8 mouse cellular contexts compared by ENCODE assay signal in genomic region chr3:89177242-89178106, GRCm38 (mm10). TPM values are rescaled to one million over a fixed set of nuclear protein-coding genes. Genes with fewer than 3 reads are reported as not detected.
DNase-seq lines count a peak whose midpoint lies in the region; ATAC-seq and TF ChIP-seq lines count a peak whose summit lies in the region.

Gene Scamp3 (plus strand): TSS chr3:89177473.

- peak; percentile 99 for ATAC-seq in forebrain, postnatal 0 days
- ATAC-seq in lung, embryonic 15.5 days (ENCODE audit: borderline replicate concordance, extremely low read depth, low FRiP score, low TSS enrichment), result peak; percentile 93

- H3K4me1 ChIP-seq in MEL (ENCODE audit: control insufficient read depth in 1 of 2, insufficient read depth in 2 of 2, low read length in 2 of 2), result peaks cover 7 to 31% of the 10 kb centered on the region in 2 experiments; a peak in 3 of 4 replicates
- H3K4me1 ChIP-seq in cerebellum, adult 2 months (ENCODE audit: control insufficient read depth, insufficient read depth, low read length), result peaks cover 11% of the 10 kb centered on the region; the same call in 1 of the 2 replicates
- peaks cover 8% of the 10 kb centered on the region for H3K4me1 ChIP-seq in forebrain, postnatal 0 days (ENCODE audit: insufficient read depth)
- H3K4me1 ChIP-seq in lung, embryonic 15.5 days, result peaks cover 19% of the 10 kb centered on the region

- H3K27me3 ChIP-seq in MEL (ENCODE audit: control insufficient read depth in 1 of 2, insufficient read depth in 2 of 2, low read length in 2 of 2), result no peaks in the 10 kb centered on the region
- no peaks in the 10 kb centered on the region for H3K27me3 ChIP-seq in cerebellum, adult 2 months (ENCODE audit: control insufficient read depth, insufficient read depth, low read length)
- no peaks in the 10 kb centered on the region for H3K27me3 ChIP-seq in forebrain, postnatal 0 days (ENCODE audit: insufficient read depth, low read length)
- H3K27me3 ChIP-seq in lung, embryonic 15.5 days, result no peaks in the 10 kb centered on the region

- no peaks in the 10 kb centered on the region for H3K9me3 ChIP-seq in MEL (replicated peaks; ENCODE audit: insufficient read depth, low read length)
- no peaks in the 10 kb centered on the region for H3K9me3 ChIP-seq in forebrain, postnatal 0 days (ENCODE audit: low read length)
- H3K9me3 ChIP-seq in lung, embryonic 15.5 days, result no peaks in the 10 kb centered on the region

- peak within 1 kb of the TSS; percentile 71 for H3K27ac ChIP-seq in MEL (ENCODE audit: control insufficient read depth, low read depth, low read length)
- peak within 1 kb of the TSS; percentile 47 for H3K27ac ChIP-seq in cerebellum, adult 2 months (ENCODE audit: insufficient read depth, low read length)
- peak within 1 kb of the TSS; percentile 64 for H3K27ac ChIP-seq in forebrain, postnatal 0 days (ENCODE audit: low read depth, low read length)
- peak within 1 kb of the TSS; percentile 68 for H3K27ac ChIP-seq in lung, embryonic 15.5 days

- H3K36me3 ChIP-seq in MEL (ENCODE audit: control insufficient read depth in 1 of 2, insufficient read depth in 2 of 2, low read length in 2 of 2), result peaks cover 26 to 33% of the 10 kb centered on the region in 2 experiments
- H3K36me3 ChIP-seq in forebrain, postnatal 0 days (ENCODE audit: insufficient read depth), result peaks cover 70% of the 10 kb centered on the region
- H3K36me3 ChIP-seq in lung, embryonic 15.5 days, result peaks cover 72% of the 10 kb centered on the region

- peak in 1 of 2 experiments; percentile 18; a peak in 1 of 4 replicates for TF ChIP-seq EP300 in MEL (IDR thresholded peaks at IDR 0.05; ENCODE audit: low read depth in 1 of 2, low read length in 2 of 2)

- peak within 1 kb of the TSS; percentile 58 to 91 for H3K4me3 ChIP-seq in MEL (ENCODE audit: control insufficient read depth in 1 of 2, insufficient read depth in 1 of 2, low read depth in 2 of 2, low read length in 2 of 2)
- peak within 1 kb of the TSS; percentile 90 for H3K4me3 ChIP-seq in cerebellum, adult 2 months (replicated peaks; ENCODE audit: insufficient read depth, low read depth, low read length)
- peak within 1 kb of the TSS; percentile 72 for H3K4me3 ChIP-seq in forebrain, postnatal 0 days (ENCODE audit: low read depth, low read length)
- peak within 1 kb of the TSS; percentile 85 for H3K4me3 ChIP-seq in lung, embryonic 15.5 days

- H3K4me2 ChIP-seq in forebrain, postnatal 0 days (ENCODE audit: low read depth), result peak within 1 kb of the TSS; percentile 78
- H3K4me2 ChIP-seq in lung, embryonic 15.5 days, result peak within 1 kb of the TSS; percentile 88

- peak; percentile 99 for DNase-seq in MEL (ENCODE audit: low read depth, low spot score)
- peak; percentile 85 to 95 for DNase-seq in cerebellum, adult 2 months
- peak; percentile 97 for DNase-seq in forebrain, postnatal 0 days
- peak; percentile 86 for DNase-seq in heart, postnatal 4 days
- peak; percentile 90 for DNase-seq in layer of hippocampus, adult 8-10 months (ENCODE audit: low spot score in 2 of 2)
- DNase-seq in ovary, adult 18-20 months (ENCODE audit: low spot score), result peak; percentile 85
- DNase-seq in thymus, postnatal 0 days (ENCODE audit: low spot score), result peak; percentile 96

- no peak for TF ChIP-seq RAD21 in MEL (IDR thresholded peaks at IDR 0.05; ENCODE audit: low read depth, low read length)

- TF ChIP-seq POLR2A in MEL (IDR thresholded peaks at IDR 0.05; ENCODE audit: control insufficient read depth in 1 of 2, insufficient read depth in 1 of 2, low read depth in 1 of 2, low read length in 2 of 2, poor library complexity in 1 of 2), result peak; percentile 87 to 91
- TF ChIP-seq POLR2A in cerebellum, adult 2 months (IDR thresholded peaks at IDR 0.05; ENCODE audit: borderline replicate concordance, insufficient read depth, low read length), result peak; percentile 87

- peaks cover 23% of the 10 kb centered on the region for H3K79me2 ChIP-seq in MEL (ENCODE audit: control insufficient read depth, insufficient read depth, low read length, poor library complexity)

- TF ChIP-seq CTCF in MEL (IDR thresholded peaks at IDR 0.05 in 2 of 3, conservative IDR thresholded peaks at IDR 0.05 in 1 of 3; ENCODE audit: control insufficient read depth in 1 of 3, insufficient read depth in 1 of 3, low read depth in 2 of 3, low read length in 3 of 3, poor library complexity in 1 of 3, severe bottlenecking in 1 of 3), result 0 out of 6 replicates have a peak, but pooled peaks of 1 of the 3 experiments have one; percentile 5
- no peak; the same call in 1 of the 2 replicates for TF ChIP-seq CTCF in cerebellum, adult 2 months (IDR thresholded peaks at IDR 0.05; ENCODE audit: borderline replicate concordance, insufficient read depth, low read depth, low read length)
- no peak for TF ChIP-seq CTCF in forebrain, postnatal 0 days (IDR thresholded peaks at IDR 0.05; ENCODE audit: low read depth)

- under 1% methylated on average over 43 of the region's 43 CpGs for WGBS in cerebellum, adult 2 months
- under 1% methylated on average over 43 of the region's 43 CpGs for WGBS in forebrain, postnatal 0 days
- WGBS in lung, embryonic 15.5 days, result under 1% methylated on average over 43 of the region's 43 CpGs

- peak within 1 kb of the TSS; percentile 85 for H3K9ac ChIP-seq in MEL (ENCODE audit: control insufficient read depth, low read depth, low read length, poor library complexity, severe bottlenecking)
- H3K9ac ChIP-seq in forebrain, postnatal 0 days, result peak within 1 kb of the TSS; percentile 70
- H3K9ac ChIP-seq in lung, embryonic 15.5 days, result peak within 1 kb of the TSS; percentile 85

TF ChIP-seq in MEL, 35 proteins besides CTCF, POLR2A, EP300 and RAD21 (continues in another document):
- TF ChIP-seq GATA1 (IDR thresholded peaks at IDR 0.05; ENCODE audit: low read depth, low read length) (no peak; the same call in 1 of the 2 replicates), TAL1 (IDR thresholded peaks at IDR 0.05; ENCODE audit: low read length) (no peak), ZMIZ1 (IDR thresholded peaks at IDR 0.05; ENCODE audit: low read depth, low read length) (peak; percentile 93), MAZ (IDR thresholded peaks at IDR 0.05; ENCODE audit: low read depth, low read length) (peak; percentile 97), MYC (IDR thresholded peaks at IDR 0.05; ENCODE audit: low read depth, low read length) (peak; percentile 96), RCOR1 (IDR thresholded peaks at IDR 0.05; ENCODE audit: low read depth, low read length) (no peak), HCFC1 (IDR thresholded peaks at IDR 0.05; ENCODE audit: low read depth, low read length) (peak; percentile 99), E2F4 (IDR thresholded peaks at IDR 0.05; ENCODE audit: borderline replicate concordance, low read depth, low read length) (peak; percentile 88), SIN3A (IDR thresholded peaks at IDR 0.05; ENCODE audit: low read length) (peak; percentile 93), MEF2A (IDR thresholded peaks at IDR 0.05; ENCODE audit: extremely low read depth, insufficient replicate concordance, low read depth, low read length, poor library complexity, severe bottlenecking) (no peak), ELF1 (IDR thresholded peaks at IDR 0.05; ENCODE audit: low read depth, low read length) (peak; percentile 96), MXI1 (IDR thresholded peaks at IDR 0.05; ENCODE audit: low read depth, low read length) (peak; percentile 85), NELFE (IDR thresholded peaks at IDR 0.05; ENCODE audit: low read depth, low read length) (peak; percentile 80), UBTF (IDR thresholded peaks at IDR 0.05; ENCODE audit: borderline replicate concordance, insufficient read depth, low read depth, low read length) (no peak), CHD1 (IDR thresholded peaks at IDR 0.05; ENCODE audit: low read depth, low read length) (no peak), USF1 (IDR thresholded peaks at IDR 0.05; ENCODE audit: low read depth, low read length) (peak; percentile 100), ETS1 (IDR thresholded peaks at IDR 0.05; ENCODE audit: low read depth, low read length) (no peak; the same call in 1 of the 2 replicates), MYB (IDR thresholded peaks at IDR 0.05; ENCODE audit: low read depth, low read length) (no peak), SMC3 (IDR thresholded peaks at IDR 0.05; ENCODE audit: low read depth, low read length) (no peak), CHD2 (IDR thresholded peaks at IDR 0.05; ENCODE audit: low read length) (peak; percentile 57; the same call in 1 of the 2 replicates), MAFK (IDR thresholded peaks at IDR 0.05; ENCODE audit: borderline replicate concordance, low read depth, low read length) (no peak), ZNF384 (IDR thresholded peaks at IDR 0.05; ENCODE audit: low read depth, low read length) (peak; percentile 99), ZKSCAN1 (IDR thresholded peaks at IDR 0.05; ENCODE audit: low read depth, low read length) (peak; percentile 69; the same call in 1 of the 2 replicates), POLR2AphosphoS2 (IDR thresholded peaks at IDR 0.05; ENCODE audit: low read length) (peak; percentile 100), JUND (IDR thresholded peaks at IDR 0.05; ENCODE audit: low read depth, low read length) (no peak), TBP (IDR thresholded peaks at IDR 0.05; ENCODE audit: low read depth, low read length) (peak; percentile 57), KAT2A (conservative IDR thresholded peaks at IDR 0.05; ENCODE audit: low read depth, low read length) (peak; percentile 85; the same call in 1 of the 2 replicates), TCF12 (IDR thresholded peaks at IDR 0.05; ENCODE audit: low read depth, low read length) (peak; percentile 59; the same call in 1 of the 2 replicates), GABPA (IDR thresholded peaks at IDR 0.05; ENCODE audit: low read depth, low read length) (no peak), NRF1 (IDR thresholded peaks at IDR 0.05; ENCODE audit: insufficient read depth, low read depth, low read length, poor library complexity, severe bottlenecking) (peak; percentile 90), MAX (IDR thresholded peaks at IDR 0.05; ENCODE audit: low read length) (peak; percentile 100)

RNA-seq across cellular contexts. Expression of gene Scamp3, which starts in this region (rescaled TPM):
- total RNA-seq in MEL (2012; rRNA removed), result 78.1 and 101 TPM in 2 replicates
- 100 to 1,000 TPM in 1 of 2 experiments, not detected in 1; 287 TPM for polyA plus RNA-seq in MEL (2012; ENCODE audit: insufficient read depth in 1 of 2, insufficient read length in 2 of 2, low read depth in 1 of 2, low replicate concordance in 2 of 2, missing spikeins in 1 of 2)
- 109 and 121 TPM in 2 replicates for polyA plus RNA-seq in cerebellum, adult 2 months (2012; rRNA removed)
- 44.3 and 63.7 TPM in 2 replicates for total RNA-seq in forebrain, postnatal 0 days (2014; rRNA removed)
- 116 and 124 TPM in 2 replicates for polyA plus RNA-seq in forebrain, postnatal 0 days (2015; fragmentation: Nextera tagmentation; extraction: Ambion mirVana)
- 10 to 100 TPM; 46.7 to 47.3 TPM for total RNA-seq in heart, postnatal 4 days (2021)
- total RNA-seq in layer of hippocampus, adult 8-10 months (2022), result 10 to 100 TPM; 66.2 to 72.5 (median 69.1) TPM
- polyA plus RNA-seq in lung, embryonic 15.5 days (2015; fragmentation: Nextera tagmentation; extraction: Ambion mirVana), result 106 and 110 TPM in 2 replicates
- polyA plus RNA-seq in thymus, postnatal 0 days (2015; fragmentation: Nextera tagmentation; extraction: Ambion mirVana), result 130 and 131 TPM in 2 replicates

Comparison
In these comparisons a context has a peak if more than half of its experiments do, and no peak if none do; other contexts are left out.
1. Peak in every context shown above with its lines: DNase-seq, ATAC-seq, H3K4me3 ChIP-seq and H3K27ac ChIP-seq.